Mouse (Mus musculus) telencephalon, adult 2 months (tissue): ENCODE data around the gene Mfsd2b.

Experiments
- DNase-seq: peaks from one replicate; pipeline ENCODE4 v3.0.0-alpha.2; 2011; ENCODE audit warnings: low read depth, low spot score

Gene Mfsd2b

GRCm38 (mm10) chr12:4873531-4873930, 628 bp downstream of the Mfsd2b start:
- DNase-seq, result no peak

DNA sequence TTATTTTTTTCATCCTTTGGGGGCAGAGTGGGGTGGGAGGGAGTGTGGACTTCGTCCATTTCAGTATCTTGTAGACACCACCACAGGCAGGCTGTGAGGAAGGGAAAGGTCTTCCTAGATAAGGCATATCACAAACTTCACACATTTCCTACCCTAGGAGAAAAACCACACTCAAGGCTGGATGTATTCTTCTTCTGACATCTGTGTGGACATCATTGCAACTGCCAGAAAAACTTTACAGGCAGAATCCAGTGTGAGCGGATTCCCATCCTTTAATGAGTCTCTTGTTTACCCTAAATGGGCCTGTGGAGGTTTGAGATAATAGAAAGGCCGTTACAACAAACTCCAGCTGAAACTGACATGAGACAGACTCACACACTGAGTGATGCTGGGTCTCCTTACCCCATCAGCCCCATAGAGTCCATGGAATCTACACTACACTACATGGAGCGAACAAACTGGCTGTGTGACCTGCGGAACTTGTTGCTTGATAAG, 1.1 kb downstream of the Mfsd2b start:
- no peak for DNase-seq

GRCm38 (mm10) chr12:4872273-4872672, 1.9 kb downstream of the Mfsd2b start:
- DNase-seq, result no peak

- no peak for DNase-seq
Measured at GRCm38 (mm10) chr12:4871260-4871659, 2.9 kb downstream of the Mfsd2b start.

GRCm38 (mm10) chr12:4868924-4869323, 5.2 kb downstream of the Mfsd2b start:
- no peak for DNase-seq

DNA sequence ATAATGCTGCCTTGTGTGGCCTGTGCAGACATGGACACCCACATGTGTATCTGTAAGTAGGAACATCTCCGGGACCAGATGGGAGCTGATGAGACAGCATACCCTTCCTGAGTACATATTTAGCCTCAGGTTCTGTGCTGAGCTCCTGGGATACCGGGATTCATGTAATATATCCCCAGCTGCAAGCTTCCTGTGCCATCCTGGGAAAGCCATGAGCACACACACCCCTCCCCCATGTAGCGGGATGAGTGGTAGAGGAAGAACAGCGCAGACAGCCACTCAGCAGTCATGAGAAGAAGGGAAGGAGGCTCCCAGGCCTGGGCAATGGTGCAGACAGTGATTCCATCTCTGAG, 9.8 kb downstream of the Mfsd2b start:
- DNase-seq, result peak; percentile 18

DNA sequence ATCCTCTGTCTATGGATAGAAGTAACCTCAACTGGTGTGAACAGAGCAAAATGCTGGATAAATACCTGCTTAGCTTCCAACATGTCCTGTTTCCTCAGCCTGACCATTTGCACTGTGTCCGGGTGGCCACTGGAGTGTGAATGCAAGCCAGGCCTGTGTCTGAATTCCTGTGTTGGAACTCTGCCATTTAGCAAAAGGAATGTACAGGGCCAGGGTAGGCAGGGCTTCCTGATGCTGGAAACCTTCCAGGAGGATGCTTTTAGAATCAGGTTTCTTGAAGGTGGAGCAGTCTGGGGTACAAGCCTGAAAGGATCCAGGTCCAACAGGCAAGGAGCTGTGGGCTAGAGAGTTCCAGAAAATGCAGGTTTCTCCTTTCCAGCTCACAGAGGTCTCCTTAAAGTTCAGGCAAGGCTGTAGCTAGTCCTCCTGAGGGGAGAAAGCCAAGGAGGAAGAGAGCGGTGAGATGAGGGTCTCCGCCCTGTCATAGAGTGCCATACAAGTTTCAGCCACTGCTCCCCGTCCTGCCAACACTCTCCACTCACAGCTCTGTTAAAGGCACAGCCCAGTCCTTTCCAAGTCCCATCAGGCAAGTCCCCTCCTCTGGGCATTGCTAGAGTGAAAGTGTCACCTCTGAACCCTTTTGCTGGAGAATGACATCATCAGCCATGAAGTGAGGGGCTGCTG, 10.4 kb downstream of the Mfsd2b start:
- DNase-seq, result no peak

DNA sequence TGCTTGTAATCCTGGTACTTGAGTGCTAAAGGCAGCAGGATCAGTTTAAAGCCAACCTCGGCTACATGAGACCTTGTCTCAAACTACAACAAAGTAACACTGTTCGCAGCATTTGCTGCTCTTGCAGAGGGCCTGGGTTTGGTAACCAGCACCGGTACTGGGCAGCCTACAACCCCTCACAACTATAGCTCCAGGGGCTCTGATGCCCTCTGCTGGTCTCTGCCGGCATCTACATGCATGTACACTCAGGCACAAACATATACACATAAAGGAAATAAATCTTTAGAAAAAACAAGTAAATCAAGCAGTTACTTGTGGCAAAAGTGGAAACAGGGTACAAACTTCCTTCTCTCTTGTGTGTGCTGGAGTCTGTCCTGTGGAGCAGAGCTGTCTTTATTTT, 11.5 kb downstream of the Mfsd2b start:
- DNase-seq, result no peak

DNA sequence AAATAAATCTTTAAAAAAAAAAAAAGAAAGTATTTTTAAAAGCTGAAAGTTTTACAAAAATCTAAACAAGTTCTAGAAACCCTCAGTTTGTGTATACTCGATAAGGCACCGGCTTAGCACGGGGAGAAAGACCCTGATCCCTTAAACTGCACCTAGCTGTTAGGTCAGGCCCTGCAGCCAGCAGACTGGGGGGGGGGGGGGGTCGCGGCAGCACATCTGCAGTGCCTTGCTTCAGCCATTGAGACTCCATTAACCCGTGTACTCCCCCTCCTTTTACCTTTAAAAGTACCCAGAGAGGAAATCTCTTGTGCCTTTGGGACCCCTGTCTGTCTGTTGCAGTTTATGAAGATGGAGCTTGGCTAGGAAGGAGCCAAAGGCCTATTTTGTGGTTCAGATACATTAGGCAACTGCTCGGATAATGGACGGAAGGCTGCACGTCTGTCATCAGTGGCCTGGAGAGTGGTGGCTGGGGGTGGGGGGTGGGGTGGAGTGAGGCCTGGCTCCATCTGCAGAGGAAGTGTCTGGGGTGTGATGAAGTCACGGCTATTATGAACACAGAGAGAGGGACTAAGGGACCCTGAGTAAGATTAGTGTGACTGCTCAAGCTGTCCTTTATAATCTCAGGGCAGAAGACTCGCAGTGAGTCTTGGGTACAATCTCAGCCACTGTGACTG, 14.8 kb downstream of the Mfsd2b start:
- no peak for DNase-seq

DNA sequence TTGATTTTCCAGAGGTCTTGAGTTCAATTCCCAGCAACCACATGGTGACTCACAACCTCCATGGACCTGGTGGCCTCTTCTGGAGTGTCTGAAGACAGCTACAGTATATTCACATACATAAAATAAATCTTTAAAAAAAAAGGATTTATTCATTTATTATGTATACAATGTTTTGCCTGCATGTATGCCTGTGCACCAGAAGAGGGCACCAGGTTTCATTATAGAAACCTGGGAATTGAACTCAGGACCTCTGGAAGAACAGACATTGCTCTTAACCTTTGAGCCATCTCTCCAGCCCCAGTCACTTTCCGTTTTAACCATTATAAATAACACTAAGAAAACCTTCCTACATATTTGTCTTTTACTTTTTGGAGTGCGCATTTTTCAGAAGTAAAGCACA, 17.3 kb downstream of the Mfsd2b start:
- DNase-seq, result no peak

DNA sequence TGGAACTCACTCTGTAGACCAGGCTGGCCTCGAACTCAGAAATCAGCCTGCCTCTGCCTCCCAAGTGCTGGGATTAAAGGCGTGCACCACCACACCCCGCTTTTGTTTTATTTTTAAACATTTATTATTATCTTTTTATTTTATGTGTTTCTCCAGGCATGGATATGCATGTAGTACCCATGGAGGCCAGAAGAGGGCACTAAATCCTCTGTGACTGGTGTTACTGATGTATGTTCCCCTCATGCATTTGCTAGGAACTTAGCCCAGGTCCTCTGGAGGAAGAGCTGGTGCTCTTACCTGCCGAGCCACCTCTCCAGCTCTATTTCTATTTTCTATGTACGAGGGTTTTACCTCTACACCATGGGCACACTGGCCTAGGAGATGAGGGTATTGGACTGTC, 18.0 kb downstream of the Mfsd2b start:
- no peak for DNase-seq

DNA sequence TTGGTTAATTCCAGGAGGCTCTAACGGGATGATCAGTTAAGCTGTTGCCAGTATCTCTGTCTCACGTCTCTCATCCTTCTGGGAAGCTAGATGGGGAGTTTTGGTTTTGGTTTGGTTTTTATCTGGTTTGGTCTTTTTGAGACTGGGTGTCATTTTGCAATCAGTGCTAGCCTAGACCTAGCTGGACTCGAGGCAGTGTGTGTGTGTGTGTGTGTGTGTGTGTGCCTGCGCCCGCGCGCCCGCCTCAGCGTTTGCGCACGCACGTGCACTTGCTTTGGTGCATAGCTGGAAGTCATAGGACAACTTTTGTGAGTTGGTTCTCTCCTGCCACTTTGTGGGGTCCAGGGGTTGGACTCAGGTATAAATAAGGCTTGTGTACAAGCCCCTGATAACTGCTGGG, 30.4 kb downstream of the Mfsd2b start:
- peak; percentile 13 for DNase-seq

DNA sequence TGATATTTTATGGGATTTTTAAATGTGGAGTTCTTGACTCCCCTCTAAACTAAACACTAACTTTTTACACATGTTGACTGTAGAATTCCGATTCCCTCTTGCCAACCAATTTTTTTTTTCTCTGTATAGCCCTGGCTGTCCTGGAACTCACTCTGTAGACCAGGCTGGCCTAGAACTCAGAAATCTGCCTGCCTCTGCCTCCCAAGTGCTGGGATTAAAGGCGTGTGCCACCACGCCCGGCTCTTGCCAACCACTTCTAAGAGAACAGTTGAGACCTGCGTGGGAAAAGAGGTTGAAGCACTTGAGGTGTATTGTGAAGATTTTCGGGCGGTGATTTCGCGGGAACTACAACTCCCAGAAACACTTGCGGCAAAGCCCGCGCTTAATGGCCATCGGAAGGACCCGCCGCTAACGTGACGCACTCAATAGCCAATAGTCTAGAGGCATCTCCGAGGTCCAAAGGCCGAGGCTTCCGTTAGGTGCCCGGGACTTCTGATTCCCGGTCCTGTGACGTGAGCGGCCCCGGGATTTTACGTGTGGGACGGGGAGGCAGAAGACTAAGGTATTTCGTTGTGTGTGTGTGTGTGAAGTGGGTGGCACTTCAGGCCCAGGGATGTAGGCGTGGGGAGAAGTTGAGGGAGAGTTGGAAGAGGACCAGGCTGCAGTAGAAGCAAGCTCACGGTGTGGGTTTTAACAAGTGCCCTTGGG, 31.1 kb downstream of the Mfsd2b start, which contains the start of gene Wdcp:
Gene Wdcp, plus strand, starts transcription at position 414 of the 708 bp plus-strand sequence.
- peak; percentile 94 for DNase-seq

DNA sequence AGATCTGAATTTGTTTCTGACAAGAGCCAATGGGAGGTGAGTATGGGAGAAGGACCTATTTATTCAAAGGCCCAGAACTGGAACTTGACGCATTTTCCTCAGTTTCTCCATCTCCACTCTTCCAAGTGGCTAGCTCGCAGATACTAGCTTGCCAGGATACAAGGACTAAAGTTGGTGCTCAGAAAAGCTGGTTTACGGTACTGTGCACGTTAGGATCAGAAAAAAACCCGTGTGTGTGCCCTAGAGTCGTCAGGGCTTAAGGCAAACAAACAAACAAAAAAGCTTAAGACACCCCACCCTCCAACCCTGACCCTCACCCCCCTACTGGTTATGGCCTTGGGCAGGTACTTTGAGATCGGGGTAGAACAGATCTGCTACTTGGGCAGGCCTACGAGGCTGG, 31.7 kb downstream of the Mfsd2b start:
- no peak for DNase-seq

GRCm38 (mm10) chr12:4841392-4841887, 32.7 kb downstream of the Mfsd2b start, which contains the start of gene Fkbp1b:
Gene Fkbp1b (minus strand): TSS chr12:4841591.
- DNase-seq, result no peak

- DNase-seq, result no peak
Measured at GRCm38 (mm10) chr12:4840741-4841140, 33.4 kb downstream of the Mfsd2b start.

DNA sequence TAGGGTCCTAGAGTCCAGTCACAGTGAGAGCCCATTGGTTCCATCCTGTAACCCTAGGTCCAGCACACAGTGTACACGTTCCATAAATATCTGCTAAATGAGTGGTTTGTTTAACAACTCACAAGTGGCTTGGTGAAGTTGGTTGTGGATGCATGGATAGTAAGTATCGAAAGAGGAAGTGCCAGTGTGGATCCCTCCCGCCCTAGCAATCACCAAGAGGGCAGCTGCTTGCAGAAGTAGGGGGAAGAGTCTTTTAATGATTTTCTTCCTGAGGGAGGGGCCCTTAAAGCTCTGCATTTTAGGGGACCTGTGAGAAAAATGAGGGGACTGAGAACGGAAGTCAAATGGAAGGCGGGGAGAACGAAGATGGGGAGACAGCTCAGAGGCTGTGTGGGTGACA, 34.1 kb downstream of the Mfsd2b start:
- no peak for DNase-seq

GRCm38 (mm10) chr12:4836959-4837358, 37.2 kb downstream of the Mfsd2b start:
- peak; percentile 29 for DNase-seq

DNA sequence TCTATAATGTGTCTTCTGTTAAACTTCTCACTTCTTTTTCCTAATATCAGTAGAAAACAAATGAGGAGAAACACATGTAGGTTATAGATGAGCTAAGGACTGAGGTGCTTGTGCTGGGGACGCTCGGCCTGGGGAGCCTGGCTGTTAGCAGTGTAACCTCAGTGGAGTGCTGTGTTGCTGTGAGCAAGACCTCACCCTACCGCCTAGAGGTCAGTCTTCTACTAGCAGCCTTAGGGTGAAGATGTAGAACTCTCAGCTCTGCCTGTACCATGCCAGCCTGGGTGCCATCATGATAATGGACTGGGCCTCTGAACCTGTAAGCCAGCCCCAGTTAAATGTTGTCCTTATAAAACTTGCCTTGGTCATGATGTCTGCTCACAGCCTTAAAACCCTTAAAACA, 46.9 kb downstream of the Mfsd2b start:
- DNase-seq, result no peak

DNA sequence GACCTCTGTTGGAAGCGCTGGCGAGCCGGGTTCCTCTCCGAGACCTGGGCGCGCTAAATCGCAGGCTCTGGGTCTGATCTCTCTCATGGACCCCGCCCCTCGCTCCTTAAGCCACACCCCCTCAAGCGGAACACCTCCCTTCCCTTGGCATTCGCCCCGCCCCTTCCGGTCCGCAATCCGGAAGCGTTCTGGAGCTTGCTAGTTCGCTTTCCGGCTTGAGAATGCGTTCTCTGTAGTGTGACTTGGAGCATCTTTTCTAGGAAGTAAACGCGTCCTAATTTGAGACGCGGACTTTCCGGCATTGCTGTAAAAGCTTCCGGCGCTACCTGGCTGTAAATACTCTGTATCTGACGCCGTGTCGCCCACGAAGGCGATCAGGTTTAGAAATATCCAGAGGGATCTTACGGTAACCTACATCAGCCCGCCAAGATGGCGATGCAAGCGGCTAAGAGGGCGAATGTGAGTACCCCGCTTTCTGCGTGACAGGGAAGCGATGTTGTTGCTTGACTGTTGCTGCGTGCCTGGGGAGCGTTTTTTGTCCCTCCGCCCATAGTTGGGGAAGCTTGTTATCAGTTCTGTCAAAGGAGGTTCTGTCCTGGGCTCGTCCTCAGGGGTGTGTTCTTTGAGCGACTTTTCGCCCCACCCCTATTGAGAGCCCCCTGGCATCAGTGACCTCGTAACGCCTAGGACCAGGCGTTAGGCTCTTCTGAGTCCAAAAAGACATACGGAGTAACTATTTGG, 56.6 kb downstream of the Mfsd2b start, which contains the start of gene Sf3b6:
Gene Sf3b6, plus strand, starts transcription at position 184 of the 741 bp plus-strand sequence.
- DNase-seq, result peak; percentile 96

DNA sequence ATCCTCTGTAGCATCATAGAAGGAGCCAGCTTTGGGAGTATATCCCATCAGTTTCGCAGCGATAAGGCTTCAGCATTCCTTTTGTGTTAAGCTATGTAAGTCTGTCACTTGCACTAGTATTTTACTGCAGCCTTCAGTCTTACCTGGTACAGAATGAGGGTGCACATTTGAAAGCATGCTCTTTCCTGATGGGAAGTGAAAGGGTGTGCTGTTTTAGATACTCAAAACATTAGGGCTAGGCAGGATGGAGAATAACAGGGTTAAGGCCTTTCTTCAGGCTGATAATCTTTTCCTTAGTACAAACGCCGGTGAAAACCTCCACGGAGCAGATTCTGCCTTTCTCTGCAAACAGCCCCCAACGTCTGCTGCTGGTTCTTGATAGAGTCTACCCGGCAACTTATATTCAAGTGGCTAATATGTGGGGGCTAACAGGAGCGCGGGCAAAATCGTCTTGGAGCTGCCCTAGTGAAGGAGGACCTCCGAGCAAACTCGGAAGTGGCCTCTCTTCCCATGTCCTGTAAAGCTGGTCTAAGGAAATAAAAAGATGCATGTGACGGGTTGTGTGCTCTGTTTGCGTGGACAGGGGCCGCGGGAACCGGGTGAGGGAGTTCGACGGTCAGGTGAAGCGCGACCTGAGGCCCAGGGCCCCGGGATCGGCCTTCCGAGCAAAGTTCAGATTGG, 57.3 kb downstream of the Mfsd2b start:
- DNase-seq, result no peak
